Mouse (Mus musculus): ENCODE data around the gene Mgat4c. TPM values are rescaled to one million over a fixed set of nuclear protein-coding genes. Genes with fewer than 3 reads are reported as not detected.
"Not testable (repeated sequence)": the region's sequence is repeated elsewhere in the genome, so short reads cannot be mapped to it uniquely, and the experiment has no call there.

Gene Mgat4c
- total RNA-seq, 2 experiments from 2014 or later, result 0.32 to 0.47 TPM

- DNase-seq, result no peak
Observed at GRCm38 (mm10) chr10:102154865-102155264, 473.6 kb downstream of the Mgat4c start.

- DNase-seq, result no peak
Observed at GRCm38 (mm10) chr10:102155853-102156252, 474.6 kb downstream of the Mgat4c start.

- DNase-seq, result no peak
Observed at GRCm38 (mm10) chr10:102158809-102159208, 477.5 kb downstream of the Mgat4c start.

- DNase-seq, result no peak
Observed at GRCm38 (mm10) chr10:102184726-102185125, 503.4 kb downstream of the Mgat4c start.

- no peak for DNase-seq
Observed at GRCm38 (mm10) chr10:102191646-102192045, 510.4 kb downstream of the Mgat4c start.

GRCm38 (mm10) chr10:102196850-102197249 lies 515.6 kb downstream of the Mgat4c start:
- DNase-seq, result no peak

GRCm38 (mm10) chr10:102238558-102239211 lies 557.4 kb downstream of the Mgat4c start:
- DNase-seq, result no peak

- DNase-seq, result no peak
Observed at GRCm38 (mm10) chr10:102243897-102244296, 562.6 kb downstream of the Mgat4c start.

GRCm38 (mm10) chr10:102244601-102245000 lies 563.3 kb downstream of the Mgat4c start:
- no peak for DNase-seq

GRCm38 (mm10) chr10:102245269-102245668 lies 564.0 kb downstream of the Mgat4c start:
- DNase-seq, result no peak

GRCm38 (mm10) chr10:102308892-102309479 lies 627.7 kb downstream of the Mgat4c start:
- no peak for DNase-seq

GRCm38 (mm10) chr10:102365685-102366381 lies 684.5 kb downstream of the Mgat4c start:
- DNase-seq, result no peak

GRCm38 (mm10) chr10:102370576-102370975 lies 689.3 kb downstream of the Mgat4c start:
- no peak for DNase-seq

GRCm38 (mm10) chr10:102372111-102372510 lies 690.8 kb downstream of the Mgat4c start:
- DNase-seq, result no peak

- DNase-seq, result no peak
Observed at GRCm38 (mm10) chr10:102374061-102374460, 692.8 kb downstream of the Mgat4c start.

- DNase-seq, result no peak
Observed at GRCm38 (mm10) chr10:102377377-102377776, 696.1 kb downstream of the Mgat4c start.

- no peak for DNase-seq
Observed at GRCm38 (mm10) chr10:102389223-102389622, 707.9 kb downstream of the Mgat4c start.

GRCm38 (mm10) chr10:102417654-102418272 lies 736.5 kb downstream of the Mgat4c start:
- no peak for DNase-seq

- peak; percentile 23 for DNase-seq
Observed at GRCm38 (mm10) chr10:102435048-102435447, 753.8 kb downstream of the Mgat4c start.

GRCm38 (mm10) chr10:102435467-102435866 lies 754.2 kb downstream of the Mgat4c start:
- not testable (repeated sequence) for DNase-seq
